Mouse (Mus musculus) granulocyte monocyte progenitor cell, adult 5-6 weeks (primary cell): ENCODE results near the gene Frmd4a. TPM values are rescaled to one million over a fixed set of nuclear protein-coding genes. Genes with fewer than 3 reads are reported as not detected.

Source experiments
- ATAC-seq: replicated peaks from 2 replicates; pipeline ENCODE4 v1.8.0; 2016; ENCODE audit warnings: mild to moderate bottlenecking, moderate TSS enrichment, inconsistent platforms; ENCODE audit not compliant: poor library complexity, severe bottlenecking
- total RNA-seq, 2 experiments: library from RNA; stranded (forward) in 1 of 2; stranded (reverse) in 1 of 2; fragments of 200-712, 200-1000 nt in 1 of 2; fragments of >200 nt in 1 of 2; fragmentation: Nextera tagmentation in 1 of 2; gene quantifications; 2 replicates each; pipeline ENCODE4 v1.2.3; 2014 to 2017

Frmd4a gene
- total RNA-seq (2014; fragmentation: Nextera tagmentation) (30.3 and 38.5 TPM in 2 replicates), total RNA-seq (2017) (15.1 and 16.7 TPM in 2 replicates)

- no peak for ATAC-seq
Measured at GRCm38 (mm10) chr2:4017528-4018288, at the start of gene Frmd4a. Gene Frmd4a, plus strand, starts transcription at chr2:4017717.

GRCm38 (mm10) chr2:3988876-3989275 lies 28.6 kb upstream of the Frmd4a start:
- no peak for ATAC-seq

GRCm38 (mm10) chr2:3990431-3990830 lies 27.1 kb upstream of the Frmd4a start:
- ATAC-seq = no peak

- no peak for ATAC-seq
Measured at GRCm38 (mm10) chr2:4018431-4018876, 937 bp downstream of the Frmd4a start.

- no peak for ATAC-seq
Measured at GRCm38 (mm10) chr2:4018909-4019308, 1.4 kb downstream of the Frmd4a start.

- ATAC-seq = no peak
Measured at GRCm38 (mm10) chr2:4024927-4025326, 7.4 kb downstream of the Frmd4a start.

- no peak for ATAC-seq
Measured at GRCm38 (mm10) chr2:4029031-4029747, 11.7 kb downstream of the Frmd4a start.

GRCm38 (mm10) chr2:4036153-4036589 lies 18.7 kb downstream of the Frmd4a start:
- no peak for ATAC-seq

GRCm38 (mm10) chr2:4036651-4037117 lies 19.2 kb downstream of the Frmd4a start:
- ATAC-seq = no peak

GRCm38 (mm10) chr2:4042009-4042408 lies 24.5 kb downstream of the Frmd4a start:
- ATAC-seq = no peak

GRCm38 (mm10) chr2:4055481-4055880 lies 38.0 kb downstream of the Frmd4a start:
- ATAC-seq = no peak

- no peak for ATAC-seq
Measured at GRCm38 (mm10) chr2:4060675-4061074, 43.2 kb downstream of the Frmd4a start.

- ATAC-seq = no peak
Measured at GRCm38 (mm10) chr2:4071831-4072230, 54.3 kb downstream of the Frmd4a start.

- no peak for ATAC-seq
Measured at GRCm38 (mm10) chr2:4083877-4084276, 66.4 kb downstream of the Frmd4a start.

- no peak for ATAC-seq
Measured at GRCm38 (mm10) chr2:4097601-4098000, 80.1 kb downstream of the Frmd4a start.

GRCm38 (mm10) chr2:4098948-4099776 lies 81.6 kb downstream of the Frmd4a start:
- no peak for ATAC-seq

GRCm38 (mm10) chr2:4099777-4100104 lies 82.2 kb downstream of the Frmd4a start:
- no peak for ATAC-seq

GRCm38 (mm10) chr2:4101370-4101769 lies 83.9 kb downstream of the Frmd4a start:
- no peak for ATAC-seq

GRCm38 (mm10) chr2:4113303-4113920 lies 95.9 kb downstream of the Frmd4a start:
- no peak for ATAC-seq
